Comparison of ENCODE assay signal across 24 mouse cellular contexts in the genomic region with DNA sequence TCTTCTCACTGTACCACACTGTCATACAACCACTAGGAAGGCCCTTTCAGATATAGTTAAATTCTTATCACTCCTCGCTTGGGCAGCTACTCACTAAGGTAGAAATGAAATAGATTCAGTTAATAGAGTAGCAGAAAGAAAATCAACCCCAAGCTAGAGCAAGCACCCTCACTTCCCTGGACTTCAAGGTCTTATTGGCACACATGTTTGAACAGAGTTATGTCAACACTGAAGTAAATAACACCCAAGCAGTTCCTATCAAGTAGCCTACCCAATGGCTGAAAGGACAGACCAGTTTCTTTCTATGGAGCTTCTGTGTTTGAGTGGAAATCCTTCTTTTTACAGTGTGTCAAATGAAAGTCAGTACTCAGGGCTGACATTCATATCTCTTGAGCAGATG.
"Had no signal": no experiment of that assay in that cellular context is flagged by ENCODE, and none has a peak within 500 bp of the region (broad histone marks: within the 10 kb centered on the region; RNA-seq: fewer than 3 reads in every experiment).

No protein-coding gene starts in this region.

- DNase-seq: gastrocnemius, adult 2 months; gastrocnemius, postnatal 10 days; gastrocnemius, postnatal 25 days; heart, adult 18-20 months; heart, postnatal 10 days; heart, postnatal 4 days; kidney, adult 18-20 months; kidney, adult 8-10 months; kidney, postnatal 10 days; kidney, postnatal 25 days; kidney, postnatal 4 days had no signal

- H3K36me3 ChIP-seq: heart, embryonic 10.5 days; heart, embryonic 12.5 days; hindbrain, embryonic 10.5 days; hindbrain, embryonic 12.5 days; intestine, embryonic 15.5 days; limb, embryonic 10.5 days; limb, embryonic 12.5 days had no signal

- H3K27me3 ChIP-seq: heart, embryonic 12.5 days; hindbrain, embryonic 12.5 days; intestine, embryonic 15.5 days had no signal

- H3K4me3 ChIP-seq: gastrocnemius, adult 2 months; heart, embryonic 10.5 days; heart, embryonic 12.5 days; hindbrain, embryonic 10.5 days; hindbrain, embryonic 12.5 days; intestine, embryonic 15.5 days; layer of hippocampus, adult 2 months; left cerebral cortex, adult 2 months; limb, embryonic 10.5 days; limb, embryonic 12.5 days had no signal

- H3K9ac ChIP-seq: heart, embryonic 12.5 days; hindbrain, embryonic 12.5 days; hindbrain, embryonic 14.5 days; intestine, embryonic 15.5 days; limb, embryonic 12.5 days had no signal

- H3K27ac ChIP-seq: heart, embryonic 10.5 days; hindbrain, embryonic 10.5 days; hindbrain, embryonic 12.5 days; hindbrain, embryonic 14.5 days; intestine, embryonic 15.5 days; layer of hippocampus, adult 2 months; left cerebral cortex, adult 2 months; limb, embryonic 10.5 days; limb, embryonic 12.5 days had no signal

- H3K9me3 ChIP-seq: heart, embryonic 10.5 days; heart, embryonic 12.5 days; hindbrain, embryonic 10.5 days; hindbrain, embryonic 12.5 days; intestine, embryonic 15.5 days; limb, embryonic 10.5 days; limb, embryonic 12.5 days had no signal

- ATAC-seq: hindbrain, embryonic 16.5 days; inflammation-experienced regulatory T-cells, adult 6 months; intestine, embryonic 15.5 days; intestine, postnatal 0 days had no signal

- H3K4me2 ChIP-seq: heart, embryonic 12.5 days; hindbrain, embryonic 12.5 days; hindbrain, embryonic 14.5 days; intestine, embryonic 15.5 days; limb, embryonic 12.5 days had no signal

- H3K4me1 ChIP-seq: hindbrain, embryonic 10.5 days; hindbrain, embryonic 12.5 days; intestine, embryonic 15.5 days had no signal
